Mouse (Mus musculus) layer of hippocampus, adult 9-11 months (tissue): ENCODE measurements at regions not wholly inside any gene's neighbourhood (a gene's known extent, or its start where the extent isn't known, plus 50 kb on each side); places are given as distances from the start of the nearest gene placed in this dataset.
"Not testable (repeated sequence)": the region's sequence is repeated elsewhere in the genome, so short reads cannot be mapped to it uniquely, and the experiment has no call there.

Experiments
- DNase-seq: peaks from one replicate; pipeline ENCODE4 v3.0.0; 2022

- DNase-seq = no peak
Observed at GRCm38 (mm10) chr11:23079936-23080794, 72.8 kb downstream of the Fam161a start.

GRCm38 (mm10) chr11:23081616-23082015 is 74.3 kb downstream of the Fam161a start:
- no peak for DNase-seq

GRCm38 (mm10) chr11:23083811-23084210 is 76.5 kb downstream of the Fam161a start:
- DNase-seq = not testable (repeated sequence)

- DNase-seq = no peak
Observed at GRCm38 (mm10) chr11:23095287-23095686, 88.0 kb downstream of the Fam161a start.

GRCm38 (mm10) chr11:23095723-23096122 is 88.4 kb downstream of the Fam161a start:
- not testable (repeated sequence) for DNase-seq

- DNase-seq = no peak
Observed at GRCm38 (mm10) chr11:23096451-23097222, 89.3 kb downstream of the Fam161a start.

GRCm38 (mm10) chr11:23097223-23097490 is 89.8 kb downstream of the Fam161a start:
- DNase-seq = no peak

- DNase-seq = no peak
Observed at GRCm38 (mm10) chr11:23114636-23115035, 107.3 kb downstream of the Fam161a start.

GRCm38 (mm10) chr11:23120533-23121210 is 113.3 kb downstream of the Fam161a start:
- DNase-seq = no peak

GRCm38 (mm10) chr11:23124198-23124951 is 117.0 kb downstream of the Fam161a start:
- peak; percentile 21 for DNase-seq

GRCm38 (mm10) chr11:23131122-23131521 is 123.8 kb downstream of the Fam161a start:
- no peak for DNase-seq

- DNase-seq = no peak
Observed at GRCm38 (mm10) chr11:23131632-23132031, 124.2 kb upstream of the Xpo1 start.

GRCm38 (mm10) chr11:23140429-23141099 is 115.3 kb upstream of the Xpo1 start:
- no peak for DNase-seq

GRCm38 (mm10) chr11:23141100-23141837 is 114.6 kb upstream of the Xpo1 start:
- DNase-seq = no peak

GRCm38 (mm10) chr11:23148048-23148596 is 107.7 kb upstream of the Xpo1 start:
- no peak for DNase-seq

- no peak for DNase-seq
Observed at GRCm38 (mm10) chr11:23149556-23150244, 106.1 kb upstream of the Xpo1 start.

- DNase-seq = no peak
Observed at GRCm38 (mm10) chr11:23154851-23155250, 101.0 kb upstream of the Xpo1 start.

- DNase-seq = no peak
Observed at GRCm38 (mm10) chr11:23168546-23169218, 87.2 kb upstream of the Xpo1 start.

- no peak for DNase-seq
Observed at GRCm38 (mm10) chr11:23169742-23170428, 86.0 kb upstream of the Xpo1 start.
